ENCODE assay signal across 8 mouse cellular contexts in genomic region chr6:103682854-103683574, GRCm38 (mm10).
DNase-seq lines count a peak whose midpoint lies in the region; ATAC-seq lines count a peak whose summit lies in the region.

No protein-coding gene starts in this region.

- no peaks in the 10 kb centered on the region for H3K27me3 ChIP-seq in hindbrain, embryonic 15.5 days

- whole genome bisulfite sequencing in hindbrain, embryonic 15.5 days = 14% methylated on average over 8 of the region's 8 CpGs

- H3K4me1 ChIP-seq in hindbrain, embryonic 15.5 days (replicated peaks) = peaks cover 3% of the 10 kb centered on the region; the same call in 1 of the 2 replicates

- H3K9me3 ChIP-seq in hindbrain, embryonic 15.5 days = no peaks in the 10 kb centered on the region

- peak; percentile 77 for ATAC-seq in hindbrain, embryonic 15.5 days (ENCODE audit: low FRiP score, low read depth)
- no peak for ATAC-seq in erythroblast, adult 5-6 weeks (replicated peaks; ENCODE audit: low FRiP score, poor library complexity, severe bottlenecking)

- H3K4me2 ChIP-seq in hindbrain, embryonic 15.5 days = no peak overlapping the region

- H3K4me3 ChIP-seq in hindbrain, embryonic 15.5 days = no peak overlapping the region

- H3K9ac ChIP-seq in hindbrain, embryonic 15.5 days = no peak overlapping the region

- H3K36me3 ChIP-seq in hindbrain, embryonic 15.5 days = peaks cover 8% of the 10 kb centered on the region; the same call in 1 of the 2 replicates

- DNase-seq in MEL-GATA-1-ER (ENCODE audit: extremely low read depth, low read depth) = peak; percentile 13
- DNase-seq in brain, adult 2 months (ENCODE audit: low read depth, low spot score) = peak; percentile 93
- DNase-seq in fibroblast of lung, adult 2 months (ENCODE audit: low read depth) = peak; percentile 4
- peak; percentile 75 to 88 for DNase-seq in layer of hippocampus, postnatal 14 days (ENCODE audit: low spot score in 2 of 2)
- peak; percentile 62 for DNase-seq in lung, postnatal 36 days
- DNase-seq in right cerebral cortex, adult 18-20 months = peak; percentile 74

- peak overlapping the region; percentile 66; the same call in 1 of the 2 replicates for H3K27ac ChIP-seq in hindbrain, embryonic 15.5 days (replicated peaks)

Comparison
In these comparisons a context has a peak if more than half of its experiments do, and no peak if none do; other contexts are left out.
1. DNase-seq: peak in every context shown above with its lines; median percentile 93 in brain, adult 2 months; 82 in layer of hippocampus, postnatal 14 days; 74 in right cerebral cortex, adult 18-20 months; 62 in lung, postnatal 36 days; 13 in MEL-GATA-1-ER; 4 in fibroblast of lung, adult 2 months.